Mouse (Mus musculus) lung, embryonic 14.5 days (tissue): ENCODE results near the gene Acer1. TPM values are rescaled to one million over a fixed set of nuclear protein-coding genes. Genes with fewer than 3 reads are reported as not detected.
"Not testable (repeated sequence)": the region's sequence is repeated elsewhere in the genome, so short reads cannot be mapped to it uniquely, and the experiment has no call there.

Source experiments
- ATAC-seq: fragments of 200-750 bp; cut with Nextera tagmentation; 2 replicates; pipeline ENCODE4 v1.8.0; 2017; ENCODE audit warnings: mild to moderate bottlenecking, moderate TSS enrichment, moderate library complexity; ENCODE audit not compliant: insufficient read depth
- DNase-seq: peaks from one replicate; pipeline ENCODE4 v3.0.0-alpha.2; 2015
- H3K27ac ChIP-seq: fragments of 300-500 bp; sonication (generic); 2 replicates; pipeline ENCODE4 v1.5.1; 2014; ENCODE audit warnings: low read depth, mild to moderate bottlenecking, moderate library complexity
- H3K27me3 ChIP-seq: fragments of 300-500 bp; sonication (generic); 2 replicates; pipeline ENCODE4 v1.6.1; 2014; ENCODE audit warnings: low read length, control low read depth; ENCODE audit not compliant: insufficient read depth
- H3K36me3 ChIP-seq: fragments of 300-500 bp; sonication (generic); 2 replicates; pipeline ENCODE4 v1.6.1; 2014; ENCODE audit warnings: control low read depth; ENCODE audit not compliant: insufficient read depth
- H3K4me1 ChIP-seq: fragments of 300-500 bp; sonication (generic); 2 replicates; pipeline ENCODE4 v1.6.1; 2014; ENCODE audit warnings: antibody characterized with exemption, control low read depth; ENCODE audit not compliant: insufficient read depth
- H3K4me2 ChIP-seq: fragments of 300-500 bp; sonication (generic); 2 replicates; pipeline ENCODE4 v1.6.1; 2014; ENCODE audit warnings: mild to moderate bottlenecking
- H3K4me3 ChIP-seq: fragments of 300-500 bp; sonication (generic); 2 replicates; pipeline ENCODE4 v1.5.1; 2014; ENCODE audit warnings: low read depth, low read length
- H3K9ac ChIP-seq: fragments of 300-500 bp; sonication (generic); 2 replicates; pipeline ENCODE4 v1.6.1; 2014
- H3K9me3 ChIP-seq: fragments of 300-500 bp; sonication (generic); 2 replicates; pipeline ENCODE4 v1.6.1; 2016; ENCODE audit warnings: low read depth, low read length, control low read depth
- CTCF ChIP-seq: IDR thresholded peaks from 2 replicates; pipeline ENCODE4 v1.5.1; 2016; ENCODE audit warnings: antibody characterized with exemption, low read depth
- WGBS: fragments of 180-500 bp; shearing (Covaris S2); extraction: QIAGEN DNeasy Blood & Tissue Kit; methylation state at CpG from one replicate; pipeline ENCODE4 v1.1.7; 2014; 5-methylcytosine and 5-hydroxymethylcytosine counted together
- polyA plus RNA-seq: library from polyadenylated mRNA; unstranded; fragments of >200 nt; fragmentation: Nextera tagmentation; extraction: Ambion mirVana; gene quantifications from 2 replicates; pipeline ENCODE4 v1.2.1, GENCODE M21; 2014

Gene Acer1
- polyA plus RNA-seq, 1 experiment from 2014 or later: not detected

DNA sequence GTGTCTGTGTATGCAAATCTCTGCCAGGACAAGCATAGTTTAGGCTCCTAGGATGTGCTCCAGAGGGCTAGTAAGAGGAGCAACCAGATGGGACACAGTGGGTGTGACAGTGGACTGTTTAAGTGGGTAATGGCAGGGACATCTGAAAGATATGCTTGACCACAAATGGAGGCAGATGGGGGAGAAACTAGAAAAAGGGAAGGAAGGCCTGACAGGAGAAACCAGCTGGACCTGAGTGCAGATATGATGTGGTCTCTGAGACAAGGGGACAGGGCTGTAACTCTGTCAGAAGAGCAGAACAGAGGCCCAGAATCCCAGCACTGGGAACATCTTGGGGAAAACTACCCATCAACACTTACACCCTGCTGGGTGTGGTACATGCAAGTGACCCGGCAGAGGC, 52.4 kb downstream of the Acer1 start:
- Histone ChIP-seq H3K27ac (no peak overlapping the region), H3K9me3 (no peaks in the 10 kb centered on the region), H3K36me3 (peaks cover 18% of the 10 kb centered on the region; the same call in 1 of the 2 replicates), H3K4me2 (no peak overlapping the region), H3K27me3 (no peaks in the 10 kb centered on the region), H3K9ac (no peak overlapping the region), H3K4me1 (peaks cover 5% of the 10 kb centered on the region; the same call in 1 of the 2 replicates), H3K4me3 (no peak overlapping the region)
- DNase-seq (no peak), ATAC-seq (no peak)
- WGBS: 79% methylated on average over 1 of the region's 1 CpGs
- TF ChIP-seq CTCF: no peak

DNA sequence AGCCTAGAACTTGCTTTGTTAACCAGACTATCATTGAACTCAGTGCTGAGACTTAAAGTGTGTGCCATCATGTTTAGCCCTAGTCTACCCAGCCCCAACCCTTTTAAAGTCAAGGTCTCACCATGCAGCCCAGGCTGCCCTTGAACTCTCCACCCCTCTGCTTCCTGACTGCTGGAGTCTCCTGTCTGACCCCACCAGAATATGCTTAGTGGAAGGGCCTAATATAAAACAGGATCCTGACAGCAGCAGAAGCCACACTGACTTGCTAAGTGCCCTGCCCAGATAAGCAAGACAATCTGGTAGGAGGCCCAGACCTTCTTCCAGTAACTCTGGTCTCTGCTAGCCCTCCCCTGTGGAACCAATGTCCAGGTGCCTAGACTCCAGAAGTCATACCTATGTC, 52.8 kb downstream of the Acer1 start:
- Histone ChIP-seq H3K9ac (no peak overlapping the region), H3K27me3 (no peaks in the 10 kb centered on the region), H3K4me3 (no peak overlapping the region), H3K9me3 (no peaks in the 10 kb centered on the region), H3K4me2 (no peak overlapping the region), H3K4me1 (peaks cover 5% of the 10 kb centered on the region; the same call in 1 of the 2 replicates), H3K36me3 (peaks cover 21% of the 10 kb centered on the region; the same call in 1 of the 2 replicates), H3K27ac (no peak overlapping the region)
- TF ChIP-seq CTCF: no peak
- DNase-seq: no peak
- no peak for ATAC-seq

DNA sequence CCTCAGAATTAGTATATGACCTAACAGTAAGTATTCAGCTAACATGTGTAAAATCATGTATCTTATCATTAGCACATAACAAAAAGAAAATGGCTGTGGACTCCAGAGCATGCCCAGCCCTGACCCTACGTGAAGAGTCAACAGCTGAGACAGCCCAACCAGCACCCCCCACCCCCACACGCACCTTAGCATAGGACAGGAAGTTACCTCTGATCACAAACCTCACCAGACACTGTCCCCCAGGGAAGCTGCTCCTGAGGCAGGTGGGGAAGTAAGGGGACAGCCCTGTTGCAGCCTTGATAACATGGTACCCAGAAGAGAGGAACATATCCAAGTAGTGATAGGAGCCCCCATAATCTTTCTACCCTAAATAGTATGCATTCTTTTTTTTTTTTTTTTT, 55.9 kb downstream of the Acer1 start:
- TF ChIP-seq CTCF: no peak
- WGBS: 90% methylated on average over 2 of the region's 2 CpGs
- Histone ChIP-seq H3K36me3 (peaks cover 42% of the 10 kb centered on the region), H3K9ac (no peak overlapping the region), H3K27ac (no peak overlapping the region), H3K9me3 (no peaks in the 10 kb centered on the region), H3K4me1 (no peaks in the 10 kb centered on the region), H3K4me3 (no peak overlapping the region), H3K4me2 (no peak overlapping the region), H3K27me3 (no peaks in the 10 kb centered on the region)
- no peak for DNase-seq
- no peak for ATAC-seq

DNA sequence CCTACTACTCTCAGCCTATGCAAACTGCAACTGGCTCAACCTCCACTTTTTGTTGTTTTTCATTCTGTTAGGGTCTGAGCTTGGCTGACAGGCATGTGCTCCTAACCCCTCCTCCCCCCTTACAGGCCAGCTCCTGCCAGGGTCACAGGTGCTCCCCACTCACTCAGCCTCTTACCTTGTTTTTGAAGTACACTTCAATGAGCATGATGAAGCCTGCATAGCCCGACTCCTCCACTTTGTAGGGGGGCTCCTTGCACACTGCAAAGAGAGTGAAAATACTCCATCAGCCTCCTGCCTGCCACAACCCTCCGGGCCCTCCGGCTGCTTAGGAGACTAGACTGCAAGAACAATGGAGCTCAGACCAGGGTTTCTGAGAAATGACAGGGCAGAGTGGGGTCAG, 62.2 kb downstream of the Acer1 start:
- Histone ChIP-seq H3K9me3 (no peaks in the 10 kb centered on the region), H3K27me3 (no peaks in the 10 kb centered on the region), H3K36me3 (peaks cover 74% of the 10 kb centered on the region), H3K27ac (no peak overlapping the region), H3K4me1 (no peaks in the 10 kb centered on the region), H3K4me2 (no peak overlapping the region), H3K9ac (no peak overlapping the region), H3K4me3 (no peak overlapping the region)
- ATAC-seq (peak; percentile 8), DNase-seq (no peak)
- WGBS: 70% methylated on average over 3 of the region's 3 CpGs
- no peak for TF ChIP-seq CTCF

DNA sequence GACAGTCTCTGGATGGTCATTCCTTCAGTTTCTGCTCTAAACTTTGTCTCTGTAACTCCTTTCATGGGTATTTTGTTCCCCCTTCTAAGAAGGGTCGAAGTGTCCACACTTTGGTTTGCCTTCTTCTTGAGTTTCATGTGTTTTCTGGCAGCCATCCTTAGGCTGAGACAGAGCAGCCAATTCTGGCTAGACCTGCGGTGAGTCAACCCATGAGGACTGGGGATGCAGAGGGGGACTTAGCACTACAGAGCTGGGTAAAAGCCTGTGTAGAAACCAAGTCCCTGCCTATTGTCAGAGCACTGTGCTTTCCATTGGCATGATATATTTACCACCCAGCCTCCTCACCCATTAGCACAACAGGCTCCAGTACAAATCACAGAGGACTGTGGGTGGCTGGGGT, 64.8 kb downstream of the Acer1 start:
- 92% methylated on average over 2 of the region's 2 CpGs for WGBS
- Histone ChIP-seq H3K27ac (no peak overlapping the region), H3K36me3 (peaks cover 74% of the 10 kb centered on the region), H3K4me2 (no peak overlapping the region), H3K4me3 (no peak overlapping the region), H3K4me1 (no peaks in the 10 kb centered on the region), H3K9ac (no peak overlapping the region), H3K27me3 (no peaks in the 10 kb centered on the region), H3K9me3 (no peaks in the 10 kb centered on the region)
- no peak for TF ChIP-seq CTCF
- ATAC-seq (no peak), DNase-seq (no peak)

DNA sequence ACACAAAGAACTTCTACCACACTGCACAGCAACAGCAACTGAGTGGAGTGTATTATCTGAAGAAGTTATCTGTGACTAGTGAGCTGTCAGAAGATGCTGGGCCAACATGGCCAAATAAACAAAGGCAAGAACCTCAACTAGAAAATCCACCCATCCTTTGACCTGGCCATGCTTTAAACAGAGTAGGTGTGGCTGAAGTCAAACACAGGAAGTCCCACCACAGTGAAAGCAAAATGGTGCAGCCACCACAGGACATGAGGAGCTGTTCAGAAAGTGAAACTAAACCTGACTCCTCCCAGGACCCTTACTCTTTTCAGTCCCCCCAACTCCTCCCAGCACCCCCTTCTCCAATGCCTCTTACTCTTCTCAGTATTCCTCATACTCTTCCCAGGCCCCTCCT, 68.5 kb downstream of the Acer1 start:
- Histone ChIP-seq H3K9me3 (no peaks in the 10 kb centered on the region), H3K9ac (no peak overlapping the region), H3K4me1 (no peaks in the 10 kb centered on the region), H3K27me3 (no peaks in the 10 kb centered on the region), H3K4me3 (no peak overlapping the region), H3K27ac (no peak overlapping the region), H3K36me3 (peaks cover 52% of the 10 kb centered on the region), H3K4me2 (no peak overlapping the region)
- DNase-seq (no peak), ATAC-seq (no peak)
- TF ChIP-seq CTCF: no peak

DNA sequence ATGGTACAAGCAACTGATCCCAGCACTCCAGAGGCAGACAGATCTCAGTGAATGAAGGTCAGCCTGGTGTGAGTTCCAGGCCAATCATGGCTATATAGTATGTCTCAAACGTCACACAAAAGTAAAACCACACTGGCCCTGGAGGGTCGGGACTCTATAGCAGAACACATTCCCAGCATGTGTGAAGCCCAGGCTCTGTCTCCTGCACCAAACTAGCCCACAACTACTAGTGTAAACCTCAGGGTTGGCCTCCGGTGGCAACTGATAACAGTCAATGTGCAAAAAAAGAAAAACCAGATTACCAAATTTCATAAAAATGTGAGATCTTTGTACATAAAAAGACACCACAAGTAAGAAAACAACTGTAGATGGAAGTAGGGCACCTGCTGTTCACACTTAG, 68.9 kb downstream of the Acer1 start:
- Histone ChIP-seq H3K36me3 (peaks cover 50% of the 10 kb centered on the region), H3K27ac (no peak overlapping the region), H3K27me3 (no peaks in the 10 kb centered on the region), H3K9ac (no peak overlapping the region), H3K4me3 (no peak overlapping the region), H3K9me3 (no peaks in the 10 kb centered on the region), H3K4me2 (no peak overlapping the region), H3K4me1 (peaks cover 4% of the 10 kb centered on the region; the same call in 1 of the 2 replicates)
- no peak for ATAC-seq
- no peak for TF ChIP-seq CTCF
- WGBS: 61% methylated on average over 3 of the region's 3 CpGs
- DNase-seq: no peak

DNA sequence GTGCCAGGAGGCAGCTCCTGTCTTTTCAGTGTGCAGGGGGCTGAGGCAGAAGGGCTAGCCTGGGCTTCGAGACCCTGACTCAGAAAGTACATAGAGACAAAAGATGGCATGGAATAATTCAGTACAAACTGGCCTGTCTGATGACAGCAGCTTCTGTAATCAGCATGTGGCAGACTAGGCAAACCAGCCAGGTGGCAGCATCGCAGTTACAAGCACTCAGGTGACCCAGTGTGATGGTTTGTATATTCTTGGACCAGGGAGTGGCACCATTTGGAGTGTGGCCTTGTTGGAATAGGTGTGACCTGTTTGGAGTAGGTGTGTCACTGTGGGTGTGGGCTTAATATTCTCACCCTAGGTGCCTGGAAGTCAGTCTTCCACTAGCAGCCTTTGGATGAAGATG, 72.2 kb downstream of the Acer1 start:
- not testable (repeated sequence) for H3K27ac ChIP-seq, H3K9ac ChIP-seq, DNase-seq, H3K27me3 ChIP-seq, H3K4me3 ChIP-seq, ATAC-seq, H3K9me3 ChIP-seq, H3K4me2 ChIP-seq
- WGBS: 83% methylated on average over 2 of the region's 2 CpGs
- Histone ChIP-seq H3K4me1 (peaks cover 13% of the 10 kb centered on the region; the same call in 1 of the 2 replicates), H3K36me3 (peaks cover 44% of the 10 kb centered on the region)
